Mouse (Mus musculus): Measurements from ENCODE around the gene Dnmt3a. TPM values are rescaled to one million over a fixed set of nuclear protein-coding genes. Genes with fewer than 3 reads are reported as not detected.
"Not testable (repeated sequence)": the region's sequence is repeated elsewhere in the genome, so short reads cannot be mapped to it uniquely, and the experiment has no call there.

The Dnmt3a gene
- polyA plus RNA-seq, 1 experiment from 2014 or later: 65.2 TPM

- Histone ChIP-seq H3K27ac (replicated peaks; ENCODE audit: low read depth, low read length) (no peak overlapping the region), H3K4me1 (ENCODE audit: control insufficient read depth, insufficient read depth, low read length) (no peaks in the 10 kb centered on the region), H3K9me3 (ENCODE audit: control insufficient read depth, low read length) (no peaks in the 10 kb centered on the region), H3K27me3 (replicated peaks; ENCODE audit: control insufficient read depth, insufficient read depth, low read length) (no peaks in the 10 kb centered on the region), H3K4me3 (ENCODE audit: low read depth, low read length) (no peak overlapping the region), H3K36me3 (ENCODE audit: control insufficient read depth, insufficient read depth, low read length) (peaks cover 6% of the 10 kb centered on the region; the same call in 1 of the 2 replicates), H3K4me2 (ENCODE audit: low read depth, low read length) (no peak overlapping the region), H3K9ac (ENCODE audit: low read depth, low read length) (no peak overlapping the region)
- DNase-seq (ENCODE audit: low spot score): no peak
- no peak for ATAC-seq (ENCODE audit: low read depth)
- 67% methylated on average over 3 of the region's 3 CpGs for WGBS
Observed at GRCm38 (mm10) chr12:3919423-3919822, 113.6 kb downstream of the Dnmt3a start.

- Histone ChIP-seq H3K36me3 (ENCODE audit: control insufficient read depth, insufficient read depth, low read length) (no peaks in the 10 kb centered on the region), H3K9me3 (ENCODE audit: control insufficient read depth, low read length) (no peaks in the 10 kb centered on the region), H3K9ac (ENCODE audit: low read depth, low read length) (no peak overlapping the region), H3K4me1 (ENCODE audit: control insufficient read depth, insufficient read depth, low read length) (no peaks in the 10 kb centered on the region), H3K4me2 (ENCODE audit: low read depth, low read length) (no peak overlapping the region), H3K27me3 (replicated peaks; ENCODE audit: control insufficient read depth, insufficient read depth, low read length) (no peaks in the 10 kb centered on the region), H3K27ac (replicated peaks; ENCODE audit: low read depth, low read length) (no peak overlapping the region), H3K4me3 (ENCODE audit: low read depth, low read length) (no peak overlapping the region)
- 0% methylated on average over 1 of the region's 1 CpGs for WGBS
- DNase-seq (ENCODE audit: low spot score) (peak; percentile 64), ATAC-seq (ENCODE audit: low read depth) (peak; percentile 71; the same call in 1 of the 2 replicates)
Observed at GRCm38 (mm10) chr12:3926127-3926526, 120.3 kb downstream of the Dnmt3a start.

- H3K4me1 ChIP-seq (ENCODE audit: control insufficient read depth, insufficient read depth, low read length): no peaks in the 10 kb centered on the region
- WGBS: 62% methylated on average over 3 of the region's 3 CpGs
- ATAC-seq (ENCODE audit: low read depth): no peak
- no peak overlapping the region for H3K4me2 ChIP-seq (ENCODE audit: low read depth, low read length)
- no peak overlapping the region for H3K9ac ChIP-seq (ENCODE audit: low read depth, low read length)
- no peak overlapping the region for H3K27ac ChIP-seq (replicated peaks; ENCODE audit: low read depth, low read length)
- no peak overlapping the region for H3K4me3 ChIP-seq (ENCODE audit: low read depth, low read length)
- H3K36me3 ChIP-seq (ENCODE audit: control insufficient read depth, insufficient read depth, low read length): no peaks in the 10 kb centered on the region
- H3K9me3 ChIP-seq (ENCODE audit: control insufficient read depth, low read length): no peaks in the 10 kb centered on the region
- H3K27me3 ChIP-seq (replicated peaks; ENCODE audit: control insufficient read depth, insufficient read depth, low read length): no peaks in the 10 kb centered on the region
- DNase-seq (ENCODE audit: low spot score): peak; percentile 22
Observed at GRCm38 (mm10) chr12:3928841-3929240, 123.0 kb downstream of the Dnmt3a start.

GRCm38 (mm10) chr12:3930090-3930865, 124.5 kb downstream of the Dnmt3a start:
- H3K27ac ChIP-seq (replicated peaks; ENCODE audit: low read depth, low read length); H3K36me3 ChIP-seq (ENCODE audit: control insufficient read depth, insufficient read depth, low read length); H3K9me3 ChIP-seq (ENCODE audit: control insufficient read depth, low read length); DNase-seq (ENCODE audit: low spot score); H3K4me1 ChIP-seq (ENCODE audit: control insufficient read depth, insufficient read depth, low read length); H3K27me3 ChIP-seq (replicated peaks; ENCODE audit: control insufficient read depth, insufficient read depth, low read length); H3K4me2 ChIP-seq (ENCODE audit: low read depth, low read length); H3K4me3 ChIP-seq (ENCODE audit: low read depth, low read length); H3K9ac ChIP-seq (ENCODE audit: low read depth, low read length); ATAC-seq (ENCODE audit: low read depth): not testable (repeated sequence)
- 93% methylated on average over 30 of the region's 47 CpGs for WGBS

GRCm38 (mm10) chr12:3942026-3942425, 136.2 kb downstream of the Dnmt3a start:
- 24% methylated on average over 11 of the region's 11 CpGs for WGBS
- Histone ChIP-seq H3K27ac (replicated peaks; ENCODE audit: low read depth, low read length) (no peak overlapping the region), H3K9ac (ENCODE audit: low read depth, low read length) (no peak overlapping the region), H3K4me1 (ENCODE audit: control insufficient read depth, insufficient read depth, low read length) (no peaks in the 10 kb centered on the region), H3K36me3 (ENCODE audit: control insufficient read depth, insufficient read depth, low read length) (no peaks in the 10 kb centered on the region), H3K27me3 (replicated peaks; ENCODE audit: control insufficient read depth, insufficient read depth, low read length) (no peaks in the 10 kb centered on the region), H3K4me3 (ENCODE audit: low read depth, low read length) (no peak overlapping the region), H3K9me3 (ENCODE audit: control insufficient read depth, low read length) (no peaks in the 10 kb centered on the region), H3K4me2 (ENCODE audit: low read depth, low read length) (no peak overlapping the region)
- DNase-seq (ENCODE audit: low spot score) (no peak), ATAC-seq (ENCODE audit: low read depth) (no peak)

- H3K9me3 ChIP-seq (ENCODE audit: control insufficient read depth, low read length): no peaks in the 10 kb centered on the region
- H3K4me3 ChIP-seq (ENCODE audit: low read depth, low read length): no peak overlapping the region
Observed at GRCm38 (mm10) chr12:3944454-3945073, 138.8 kb downstream of the Dnmt3a start.

GRCm38 (mm10) chr12:3947503-3947902, 141.7 kb downstream of the Dnmt3a start:
- no peaks in the 10 kb centered on the region for H3K36me3 ChIP-seq (ENCODE audit: control insufficient read depth, insufficient read depth, low read length)
- no peaks in the 10 kb centered on the region for H3K27me3 ChIP-seq (replicated peaks; ENCODE audit: control insufficient read depth, insufficient read depth, low read length)
- ATAC-seq (ENCODE audit: low read depth): no peak
- H3K27ac ChIP-seq (replicated peaks; ENCODE audit: low read depth, low read length): no peak overlapping the region
- H3K9ac ChIP-seq (ENCODE audit: low read depth, low read length): no peak overlapping the region
- 78% methylated on average over 6 of the region's 6 CpGs for WGBS
- H3K4me1 ChIP-seq (ENCODE audit: control insufficient read depth, insufficient read depth, low read length): no peaks in the 10 kb centered on the region
- no peak for DNase-seq (ENCODE audit: low spot score)
- H3K9me3 ChIP-seq (ENCODE audit: control insufficient read depth, low read length): no peaks in the 10 kb centered on the region
- H3K4me2 ChIP-seq (ENCODE audit: low read depth, low read length): no peak overlapping the region
- H3K4me3 ChIP-seq (ENCODE audit: low read depth, low read length): no peak overlapping the region

More at GRCm38 (mm10) chr12:3944454-3945073, 138.8 kb downstream of the Dnmt3a start:
- Histone ChIP-seq H3K4me1 (ENCODE audit: control insufficient read depth, insufficient read depth, low read length) (no peaks in the 10 kb centered on the region), H3K36me3 (ENCODE audit: control insufficient read depth, insufficient read depth, low read length) (no peaks in the 10 kb centered on the region), H3K4me2 (ENCODE audit: low read depth, low read length) (no peak overlapping the region), H3K27me3 (replicated peaks; ENCODE audit: control insufficient read depth, insufficient read depth, low read length) (no peaks in the 10 kb centered on the region), H3K9ac (ENCODE audit: low read depth, low read length) (no peak overlapping the region), H3K27ac (replicated peaks; ENCODE audit: low read depth, low read length) (no peak overlapping the region)
- no peak for ATAC-seq (ENCODE audit: low read depth)
- 54% methylated on average over 4 of the region's 4 CpGs for WGBS
- no peak for DNase-seq (ENCODE audit: low spot score)

GRCm38 (mm10) chr12:3954651-3955050, 148.8 kb downstream of the Dnmt3a start, which contains the start of gene Pomc:
TSS of gene Pomc (plus strand) at chr12:3954951.
- WGBS: 18% methylated on average over 22 of the region's 22 CpGs
- ATAC-seq (ENCODE audit: low read depth): no peak
- no peak within 1 kb of the TSS for H3K4me2 ChIP-seq (ENCODE audit: low read depth, low read length)

More at GRCm38 (mm10) chr12:3954651-3955050, 148.8 kb downstream of the Dnmt3a start, which contains the start of gene Pomc:
- 0 out of 2 replicates have a peak, but pooled peaks cover 2% of the 10 kb centered on the region for H3K4me1 ChIP-seq (ENCODE audit: control insufficient read depth, insufficient read depth, low read length)
- no peak within 1 kb of the TSS for H3K4me3 ChIP-seq (ENCODE audit: low read depth, low read length)
- H3K9me3 ChIP-seq (ENCODE audit: control insufficient read depth, low read length): no peaks in the 10 kb centered on the region
- no peak for DNase-seq (ENCODE audit: low spot score)
- H3K36me3 ChIP-seq (ENCODE audit: control insufficient read depth, insufficient read depth, low read length): no peaks in the 10 kb centered on the region
- H3K27ac ChIP-seq (replicated peaks; ENCODE audit: low read depth, low read length): no peak within 1 kb of the TSS
- no peak within 1 kb of the TSS for H3K9ac ChIP-seq (ENCODE audit: low read depth, low read length)
- H3K27me3 ChIP-seq (replicated peaks; ENCODE audit: control insufficient read depth, insufficient read depth, low read length): peaks cover 16% of the 10 kb centered on the region

Data from embryonic facial prominence, embryonic 14.5 days (tissue).